Mouse (Mus musculus) midbrain, embryonic 12.5 days (tissue): ENCODE measurements around the gene Rprml. TPM values are rescaled to one million over a fixed set of nuclear protein-coding genes. Genes with fewer than 3 reads are reported as not detected.
A peak's percentile ranks its signal among the peaks of the same experiment; 100 is the strongest.
"Not testable (repeated sequence)": the region's sequence is repeated elsewhere in the genome, so short reads cannot be mapped to it uniquely, and the experiment has no call there.

Experiments
- ATAC-seq: fragments of 200-750 bp; cut with Nextera tagmentation; 2 replicates; pipeline ENCODE4 v1.8.0; 2017; ENCODE audit warnings: low read depth, moderate TSS enrichment, moderate library complexity; ENCODE audit not compliant: low FRiP score
- H3K27ac ChIP-seq: fragments of 300-500 bp; sonication (generic); replicated peaks from 2 replicates; pipeline ENCODE4 v1.5.1; 2016; ENCODE audit warnings: mild to moderate bottlenecking
- H3K27me3 ChIP-seq: fragments of 300-500 bp; sonication (generic); 2 replicates; pipeline ENCODE4 v1.6.1; 2016; ENCODE audit warnings: mild to moderate bottlenecking
- H3K36me3 ChIP-seq: fragments of 300-500 bp; sonication (generic); 2 replicates; pipeline ENCODE4 v1.6.1; 2016
- H3K4me1 ChIP-seq: fragments of 300-500 bp; sonication (generic); 2 replicates; pipeline ENCODE4 v1.6.1; 2016
- H3K4me2 ChIP-seq: fragments of 300-500 bp; sonication (generic); replicated peaks from 2 replicates; pipeline ENCODE4 v1.6.1; 2016; ENCODE audit warnings: mild to moderate bottlenecking, moderate library complexity
- H3K4me3 ChIP-seq: fragments of 300-500 bp; sonication (generic); 2 replicates; pipeline ENCODE4 v1.5.1; 2016; ENCODE audit warnings: mild to moderate bottlenecking
- H3K9ac ChIP-seq: fragments of 300-500 bp; sonication (generic); replicated peaks from 2 replicates; pipeline ENCODE4 v1.6.1; 2016; ENCODE audit warnings: mild to moderate bottlenecking, moderate library complexity
- H3K9me3 ChIP-seq: fragments of 300-500 bp; sonication (generic); 2 replicates; pipeline ENCODE4 v1.6.1; 2016; ENCODE audit warnings: mild to moderate bottlenecking
- WGBS: fragments of 180-500 bp; shearing (Covaris S2); methylation state at CpG from one replicate; pipeline ENCODE4 v1.1.7; 2016; 5-methylcytosine and 5-hydroxymethylcytosine counted together
- polyA plus RNA-seq: library from polyadenylated mRNA; unstranded; fragments of >200 nt; fragmentation: Nextera tagmentation; extraction: Ambion mirVana; gene quantifications from 2 replicates; pipeline ENCODE4 v1.2.1, GENCODE M21; 2016

Rprml gene
- polyA plus RNA-seq, 1 experiment from 2014 or later, result not detected

DNA sequence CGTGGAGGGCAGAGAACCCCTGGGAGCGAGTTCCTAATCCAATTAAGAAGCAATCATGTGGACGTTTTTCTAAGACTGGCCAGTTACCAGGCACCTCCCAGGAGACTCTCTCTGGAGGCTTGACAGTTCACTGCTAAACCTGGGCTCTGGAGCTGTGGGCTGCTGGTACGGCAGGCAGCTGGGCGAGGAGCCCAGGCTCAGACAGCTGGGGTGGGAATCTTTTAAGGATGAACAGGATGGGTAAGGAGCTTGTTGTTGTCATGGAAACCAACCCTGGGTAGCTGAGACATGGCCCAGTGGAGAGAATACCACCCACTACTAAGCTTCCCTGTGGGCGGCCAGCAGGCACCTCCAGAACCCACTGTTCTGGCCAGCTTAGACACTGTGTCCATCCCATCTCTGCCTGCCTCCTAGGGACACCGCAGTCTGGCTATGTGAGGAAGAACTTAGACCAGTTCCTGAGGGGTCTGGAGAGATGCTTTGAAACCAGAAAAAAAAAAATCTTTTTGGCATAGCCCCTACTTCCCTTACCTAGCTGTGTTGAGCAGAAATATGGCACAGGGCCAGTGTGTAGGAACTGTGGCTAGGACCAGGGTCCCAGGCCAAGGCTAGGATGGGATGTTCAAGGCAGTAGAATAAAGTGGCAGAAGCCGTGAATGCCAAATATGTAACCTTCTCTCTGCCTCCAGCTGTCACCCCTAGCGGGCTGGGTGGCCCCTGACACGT lies 17.0 kb downstream of the Rprml start:
- peaks cover 36% of the 10 kb centered on the region for H3K27me3 ChIP-seq
- no peak overlapping the region for H3K27ac ChIP-seq
- WGBS, result 16% methylated on average over 10 of the region's 10 CpGs
- H3K4me3 ChIP-seq, result no peak overlapping the region
- peak overlapping the region; percentile 21 for H3K4me2 ChIP-seq
- no peaks in the 10 kb centered on the region for H3K36me3 ChIP-seq
- no peak overlapping the region for H3K9ac ChIP-seq
- peaks cover 17% of the 10 kb centered on the region for H3K4me1 ChIP-seq
- ATAC-seq, result 0 out of 2 replicates have a peak, but pooled peaks have one; percentile 34
- no peaks in the 10 kb centered on the region for H3K9me3 ChIP-seq

DNA sequence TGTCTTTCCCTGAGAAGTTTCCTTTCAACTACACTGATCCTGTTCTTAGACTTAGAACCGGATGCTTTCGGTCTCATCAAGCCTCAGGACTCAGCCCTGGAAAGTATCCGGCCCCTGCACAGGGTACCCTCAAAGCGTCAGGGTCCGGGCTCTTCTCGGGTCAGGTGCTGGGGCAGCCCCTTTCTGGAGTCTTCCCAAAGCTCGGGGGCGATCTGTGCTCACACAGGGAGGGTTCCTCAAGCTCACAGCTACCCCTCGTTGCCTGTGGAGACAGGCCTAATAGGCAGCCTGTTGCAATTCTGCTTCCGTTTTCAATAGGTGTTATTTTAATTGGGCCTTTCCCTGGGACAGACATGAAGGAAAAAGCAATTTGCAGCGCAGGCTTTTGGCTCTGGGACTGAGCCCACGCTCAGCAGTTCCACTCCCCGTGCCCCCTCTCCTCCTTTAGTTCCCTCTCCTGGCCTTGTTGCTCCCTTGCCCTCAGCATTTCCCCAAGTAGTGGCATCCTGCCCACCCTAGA lies 17.6 kb downstream of the Rprml start:
- no peak overlapping the region for H3K4me3 ChIP-seq
- WGBS, result 50% methylated on average over 13 of the region's 13 CpGs
- no peaks in the 10 kb centered on the region for H3K9me3 ChIP-seq
- peaks cover 17% of the 10 kb centered on the region for H3K4me1 ChIP-seq
- H3K9ac ChIP-seq, result no peak overlapping the region
- H3K36me3 ChIP-seq, result no peaks in the 10 kb centered on the region
- H3K4me2 ChIP-seq, result no peak overlapping the region
- ATAC-seq, result no peak
- H3K27ac ChIP-seq, result no peak overlapping the region
- peaks cover 36% of the 10 kb centered on the region for H3K27me3 ChIP-seq

DNA sequence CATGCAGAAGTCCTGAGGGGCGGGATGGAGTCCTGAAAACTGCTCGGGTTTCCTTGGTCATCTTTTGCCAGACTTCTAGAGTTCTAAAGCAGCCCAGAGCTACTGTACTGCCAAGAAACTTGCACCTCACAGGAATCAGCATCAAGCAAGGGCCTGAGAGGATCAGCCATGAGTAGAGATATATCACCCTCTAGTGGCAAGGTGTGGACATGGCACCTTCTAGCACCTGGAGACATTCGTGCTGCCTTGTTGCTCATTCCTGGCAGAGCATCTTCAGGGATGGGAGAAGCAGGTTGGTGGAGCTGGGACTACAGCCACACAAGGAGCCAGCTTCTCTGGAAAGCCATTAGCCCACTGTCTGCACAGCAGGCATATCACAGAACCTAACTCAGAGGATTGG lies 26.2 kb downstream of the Rprml start:
- Histone ChIP-seq H3K4me1 (no peaks in the 10 kb centered on the region), H3K4me2 (no peak overlapping the region)

DNA sequence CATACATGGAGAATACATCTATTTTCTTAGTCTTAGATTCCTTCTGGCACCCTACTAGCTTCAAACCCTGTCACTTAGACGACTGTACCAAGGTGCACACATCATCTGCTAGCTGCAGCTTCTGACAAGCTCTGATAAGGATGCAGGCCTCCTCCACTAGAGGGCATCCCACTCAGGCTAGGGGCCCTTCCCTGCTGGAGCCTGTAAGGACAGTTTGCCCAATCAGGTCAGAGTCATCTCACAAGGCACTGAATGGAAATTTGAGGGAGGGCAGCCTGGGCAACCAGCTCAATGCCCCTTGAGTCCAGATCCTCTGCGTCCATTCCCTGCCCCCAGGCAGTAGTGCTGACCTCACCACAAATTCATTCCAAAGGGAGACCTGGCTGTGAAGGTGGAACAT lies 27.7 kb downstream of the Rprml start:
- 33% methylated on average over 2 of the region's 2 CpGs for WGBS
- not testable (repeated sequence) for H3K9me3 ChIP-seq, H3K4me2 ChIP-seq, H3K9ac ChIP-seq, H3K4me3 ChIP-seq, H3K4me1 ChIP-seq, H3K27me3 ChIP-seq, H3K27ac ChIP-seq, ATAC-seq
- peaks cover 61% of the 10 kb centered on the region for H3K36me3 ChIP-seq

More for the DNA sequence above, 26.2 kb downstream of the Rprml start:
- no peak for ATAC-seq
- no peaks in the 10 kb centered on the region for H3K27me3 ChIP-seq
- H3K27ac ChIP-seq, result no peak overlapping the region
- no peak overlapping the region for H3K4me3 ChIP-seq
- H3K9ac ChIP-seq, result no peak overlapping the region
- no peaks in the 10 kb centered on the region for H3K9me3 ChIP-seq
- 43% methylated on average over 3 of the region's 3 CpGs for WGBS
- H3K36me3 ChIP-seq, result peaks cover 48% of the 10 kb centered on the region

DNA sequence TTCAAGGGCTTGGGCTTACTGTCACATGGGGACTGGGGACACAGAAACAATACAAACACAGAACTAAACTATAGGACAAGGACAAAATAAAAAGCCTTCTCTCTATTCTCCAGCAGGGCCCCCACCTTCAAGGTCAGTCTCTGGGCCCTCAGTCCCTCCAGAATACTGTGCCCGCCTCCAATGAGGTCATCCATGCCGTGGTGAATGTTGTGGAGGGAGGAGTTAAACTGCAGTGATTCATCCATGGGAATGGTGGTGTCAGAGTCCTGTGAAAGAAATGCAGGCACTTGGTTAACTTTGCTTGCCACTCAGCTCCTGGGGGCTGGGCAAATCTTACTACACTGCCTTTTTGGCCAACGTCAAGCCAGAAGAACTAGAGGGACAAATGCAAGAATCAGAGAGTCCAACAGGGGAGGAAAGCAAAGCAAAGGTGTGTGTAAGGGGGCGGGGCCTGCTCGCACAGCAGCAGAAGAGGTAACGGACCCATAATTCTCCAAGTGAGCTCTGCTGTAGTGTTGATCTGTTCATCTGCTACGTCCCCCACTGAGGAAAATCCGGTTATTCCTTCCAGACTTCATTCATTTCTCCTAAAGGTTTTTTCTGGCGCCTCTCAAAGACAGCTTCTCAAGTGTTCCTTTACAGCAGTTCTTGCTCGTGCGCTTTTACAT lies 34.4 kb downstream of the Rprml start:
- Histone ChIP-seq H3K27ac (no peak overlapping the region), H3K27me3 (no peaks in the 10 kb centered on the region), H3K9ac (no peak overlapping the region), H3K36me3 (peaks cover 91% of the 10 kb centered on the region), H3K4me2 (no peak overlapping the region), H3K4me1 (no peaks in the 10 kb centered on the region), H3K4me3 (no peak overlapping the region), H3K9me3 (no peaks in the 10 kb centered on the region)
- ATAC-seq, result no peak
- WGBS, result 83% methylated on average over 11 of the region's 11 CpGs

DNA sequence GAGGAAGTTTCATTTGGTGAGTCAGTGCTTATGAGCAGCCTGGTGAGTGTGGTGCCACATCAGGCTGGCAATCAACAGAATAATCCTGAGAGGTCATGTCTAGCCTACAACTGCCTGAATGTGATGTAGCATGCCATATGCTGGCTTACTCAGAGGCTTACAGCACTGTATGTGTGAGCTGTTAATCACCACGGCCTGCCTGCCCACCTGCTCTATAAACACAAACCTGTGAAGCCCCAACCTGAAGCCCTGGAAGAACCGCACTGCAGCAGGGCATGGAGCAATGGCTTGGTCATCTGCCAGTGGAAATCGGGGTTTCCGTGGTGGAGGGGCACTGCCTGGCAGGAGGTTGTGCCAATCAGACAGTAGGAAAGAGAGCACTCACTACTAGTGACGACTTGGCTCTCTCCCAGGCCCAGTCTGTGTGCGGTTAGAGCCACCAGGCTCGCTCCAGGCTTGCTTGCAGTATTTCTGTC lies 35.9 kb downstream of the Rprml start:
- H3K27ac ChIP-seq, result no peak overlapping the region
- ATAC-seq, result no peak
- 88% methylated on average over 7 of the region's 7 CpGs for whole genome bisulfite sequencing

DNA sequence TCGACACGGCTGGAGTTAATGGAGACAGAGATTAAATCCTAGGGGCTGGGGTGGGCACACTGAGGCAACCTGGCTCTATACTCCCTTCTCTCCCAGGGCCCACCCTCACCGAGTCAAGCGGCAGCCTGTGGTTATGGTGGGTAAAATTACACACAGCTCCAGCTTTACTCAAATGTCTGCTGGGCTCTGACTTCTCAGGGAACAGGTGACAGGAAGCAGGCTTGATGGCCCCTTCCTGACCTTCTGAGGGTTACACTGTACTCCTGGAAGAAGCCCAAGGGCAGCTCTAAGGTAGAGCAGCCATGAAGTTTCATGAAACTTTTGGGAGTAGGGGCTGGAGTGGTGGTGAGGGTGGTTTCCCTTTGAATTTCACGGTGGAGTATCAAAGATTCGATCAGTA lies 37.3 kb downstream of the Rprml start:
- H3K4me1 ChIP-seq, result 0 out of 2 replicates have a peak, but pooled peaks cover 11% of the 10 kb centered on the region
- 91% methylated on average over 6 of the region's 6 CpGs for WGBS
- H3K9me3 ChIP-seq, result no peaks in the 10 kb centered on the region
- no peak overlapping the region for H3K4me2 ChIP-seq
- H3K9ac ChIP-seq, result no peak overlapping the region
- H3K27ac ChIP-seq, result no peak overlapping the region
- H3K27me3 ChIP-seq, result no peaks in the 10 kb centered on the region
- ATAC-seq, result no peak
- H3K4me3 ChIP-seq, result no peak overlapping the region
- H3K36me3 ChIP-seq, result peaks cover 66% of the 10 kb centered on the region

More for the DNA sequence above, 35.9 kb downstream of the Rprml start:
- Histone ChIP-seq H3K9me3 (no peaks in the 10 kb centered on the region), H3K9ac (no peak overlapping the region), H3K4me3 (no peak overlapping the region), H3K4me2 (no peak overlapping the region), H3K27me3 (no peaks in the 10 kb centered on the region), H3K4me1 (0 out of 2 replicates have a peak, but pooled peaks cover 9% of the 10 kb centered on the region), H3K36me3 (peaks cover 79% of the 10 kb centered on the region)

DNA sequence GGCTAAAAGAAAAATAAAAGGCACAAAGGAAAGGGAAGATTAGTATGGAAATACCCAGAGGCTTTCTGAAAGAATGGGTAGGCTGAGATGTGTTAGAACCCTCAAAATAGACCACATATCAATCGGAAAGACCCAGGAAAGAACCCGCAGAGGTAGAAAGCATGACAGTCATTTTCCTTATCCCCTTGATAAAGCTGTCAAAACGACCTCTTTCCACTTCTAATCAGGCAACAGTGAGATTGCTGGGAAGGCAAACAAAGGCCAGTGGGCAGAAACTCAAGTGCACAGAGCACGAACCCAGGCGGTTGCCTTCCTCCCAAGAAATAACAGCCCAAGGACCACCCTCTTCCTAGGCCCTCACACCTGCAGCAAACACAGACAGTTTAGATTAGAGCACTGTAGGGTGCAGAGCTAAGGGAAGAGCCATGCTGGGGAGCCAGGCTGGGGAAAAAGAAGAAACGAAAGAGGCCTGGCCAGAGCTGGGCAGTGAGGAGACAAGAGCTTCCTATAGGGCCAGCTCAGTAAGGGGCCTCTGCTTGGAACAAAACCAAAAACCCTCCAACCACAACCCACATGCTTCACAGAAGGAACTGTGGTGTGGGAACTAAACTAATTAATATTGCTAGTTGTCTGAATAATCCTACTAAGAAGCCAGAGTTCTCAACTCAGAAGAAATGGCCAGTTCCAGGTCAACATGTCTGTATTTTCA lies 39.1 kb downstream of the Rprml start:
- no peak overlapping the region for H3K27ac ChIP-seq
- ATAC-seq, result no peak
- H3K27me3 ChIP-seq, result no peaks in the 10 kb centered on the region
- H3K4me2 ChIP-seq, result no peak overlapping the region
- H3K4me1 ChIP-seq, result 0 out of 2 replicates have a peak, but pooled peaks cover 14% of the 10 kb centered on the region
- H3K36me3 ChIP-seq, result peaks cover 49% of the 10 kb centered on the region
- H3K9ac ChIP-seq, result no peak overlapping the region
- no peaks in the 10 kb centered on the region for H3K9me3 ChIP-seq
- 67% methylated on average over 6 of the region's 6 CpGs for WGBS
- no peak overlapping the region for H3K4me3 ChIP-seq

DNA sequence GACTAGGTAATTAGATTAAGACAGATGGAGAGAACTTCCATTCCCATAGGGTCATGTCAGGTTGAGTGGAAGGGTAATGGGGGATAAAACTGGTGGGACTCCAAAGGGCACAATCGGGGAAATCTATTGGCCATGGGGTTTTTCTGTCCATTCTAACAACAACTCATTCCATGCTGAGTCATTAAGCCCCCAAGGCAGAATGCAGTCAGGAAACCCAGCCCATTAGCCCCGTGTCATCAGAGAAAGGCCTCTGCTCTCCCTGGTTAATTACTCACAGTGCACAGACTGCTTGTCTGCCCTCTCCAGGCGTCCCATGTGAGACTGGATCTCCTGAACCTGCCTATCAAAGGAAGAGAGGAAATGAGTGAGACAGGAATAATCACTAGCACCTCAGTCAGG lies 39.6 kb downstream of the Rprml start:
- no peak overlapping the region for H3K4me3 ChIP-seq
- H3K36me3 ChIP-seq, result peaks cover 44% of the 10 kb centered on the region
- H3K27me3 ChIP-seq, result no peaks in the 10 kb centered on the region
- no peak overlapping the region for H3K9ac ChIP-seq
- no peaks in the 10 kb centered on the region for H3K9me3 ChIP-seq
- H3K4me2 ChIP-seq, result no peak overlapping the region
- H3K27ac ChIP-seq, result no peak overlapping the region
- H3K4me1 ChIP-seq, result 0 out of 2 replicates have a peak, but pooled peaks cover 14% of the 10 kb centered on the region
- no peak for ATAC-seq
- WGBS, result 43% methylated on average over 3 of the region's 3 CpGs

DNA sequence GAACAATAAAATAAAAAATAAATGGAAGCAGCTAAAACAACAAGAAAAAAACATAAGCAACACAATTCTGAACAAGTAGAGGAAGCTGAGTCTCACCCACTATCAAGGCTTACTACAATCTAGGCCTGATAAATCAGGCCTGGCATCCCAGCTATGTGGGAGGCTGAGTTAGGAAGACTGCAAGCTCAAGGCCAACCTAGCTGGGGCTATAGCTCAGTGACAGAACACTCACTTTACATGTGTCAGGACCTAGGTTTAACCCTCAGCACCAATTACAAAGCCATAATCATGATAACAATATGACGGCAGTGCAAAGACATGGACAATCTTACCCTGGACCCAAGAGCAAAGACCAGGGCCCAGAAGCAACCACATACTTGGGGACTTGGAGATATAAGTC lies 41.7 kb downstream of the Rprml start:
- no peak overlapping the region for H3K9ac ChIP-seq
- peaks cover 23% of the 10 kb centered on the region for H3K36me3 ChIP-seq
- H3K4me3 ChIP-seq, result no peak overlapping the region
- no peak overlapping the region for H3K27ac ChIP-seq
- no peak for ATAC-seq
- H3K4me1 ChIP-seq, result 0 out of 2 replicates have a peak, but pooled peaks cover 14% of the 10 kb centered on the region
- no peak overlapping the region for H3K4me2 ChIP-seq
- H3K9me3 ChIP-seq, result no peaks in the 10 kb centered on the region
- H3K27me3 ChIP-seq, result no peaks in the 10 kb centered on the region
- WGBS, result 83% methylated on average over 1 of the region's 1 CpGs

DNA sequence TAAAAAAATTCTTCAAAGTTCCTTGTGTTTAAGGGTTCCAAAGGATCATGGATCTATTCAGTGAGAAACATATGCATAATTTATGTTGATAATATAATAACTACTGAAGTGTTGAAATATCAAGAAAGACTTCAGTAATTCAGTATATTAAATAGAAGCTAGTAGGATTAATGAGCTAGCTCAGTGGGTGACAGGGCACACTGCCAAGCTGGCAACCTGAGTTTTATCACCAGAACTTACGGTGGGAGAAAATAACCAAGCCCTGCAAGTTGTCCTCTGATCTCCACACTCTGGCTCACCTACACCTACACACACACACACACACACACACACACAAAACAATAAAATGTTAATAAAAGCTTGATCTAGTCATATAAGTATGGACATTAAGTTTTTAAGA lies 43.9 kb downstream of the Rprml start:
- 82% methylated on average over 1 of the region's 1 CpGs for WGBS
- H3K36me3 ChIP-seq, result peaks cover 3% of the 10 kb centered on the region
- H3K4me1 ChIP-seq, result peaks cover 18% of the 10 kb centered on the region; the same call in 1 of the 2 replicates
- H3K4me3 ChIP-seq, result no peak overlapping the region
- no peak overlapping the region for H3K27ac ChIP-seq
- no peaks in the 10 kb centered on the region for H3K9me3 ChIP-seq
- no peak overlapping the region for H3K9ac ChIP-seq
- ATAC-seq, result no peak
- H3K27me3 ChIP-seq, result no peaks in the 10 kb centered on the region
- H3K4me2 ChIP-seq, result no peak overlapping the region
